Mouse (Mus musculus) midbrain, embryonic 11.5 days (tissue): ENCODE data around the gene Nr2c2ap. TPM values are rescaled to one million over a fixed set of nuclear protein-coding genes. Genes with fewer than 3 reads are reported as not detected.
A peak's percentile ranks its signal among the peaks of the same experiment; 100 is the strongest.

Source experiments
- ATAC-seq: fragments of 200-750 bp; cut with Nextera tagmentation; 2 replicates; pipeline ENCODE4 v1.8.0; 2017; ENCODE audit warnings: moderate TSS enrichment, moderate library complexity; ENCODE audit not compliant: low FRiP score
- DNase-seq: peaks from one replicate; pipeline ENCODE4 v3.0.0; 2015; ENCODE audit warnings: low spot score; ENCODE audit errors: missing footprints
- H3K27ac ChIP-seq: fragments of 300-500 bp; sonication (generic); 2 replicates; pipeline ENCODE4 v1.5.1; 2014; ENCODE audit warnings: low read depth, low read length
- H3K27me3 ChIP-seq: fragments of 300-500 bp; sonication (generic); 2 replicates; pipeline ENCODE4 v1.6.1; 2014; ENCODE audit warnings: mild to moderate bottlenecking, low read length, moderate library complexity, mixed read lengths; ENCODE audit not compliant: control insufficient read depth, insufficient read depth
- H3K36me3 ChIP-seq: fragments of 300-500 bp; sonication (generic); 2 replicates; pipeline ENCODE4 v1.6.1; 2014; ENCODE audit warnings: mild to moderate bottlenecking, low read length, moderate library complexity, mixed read lengths; ENCODE audit not compliant: control insufficient read depth, insufficient read depth
- H3K4me1 ChIP-seq: fragments of 300-500 bp; sonication (generic); 2 replicates; pipeline ENCODE4 v1.6.1; 2014; ENCODE audit warnings: low read length; ENCODE audit not compliant: control insufficient read depth, insufficient read depth
- H3K4me2 ChIP-seq: fragments of 300-500 bp; sonication (generic); 2 replicates; pipeline ENCODE4 v1.6.1; 2014; ENCODE audit warnings: mild to moderate bottlenecking, moderate library complexity
- H3K4me3 ChIP-seq: fragments of 300-500 bp; sonication (generic); 2 replicates; pipeline ENCODE4 v1.5.1; 2014; ENCODE audit warnings: low read depth, low read length
- H3K9ac ChIP-seq: fragments of 300-500 bp; sonication (generic); 2 replicates; pipeline ENCODE4 v1.6.1; 2014; ENCODE audit warnings: low read length
- H3K9me3 ChIP-seq: fragments of 300-500 bp; sonication (generic); 2 replicates; pipeline ENCODE4 v1.6.1; 2016; ENCODE audit warnings: low read length; ENCODE audit not compliant: control insufficient read depth
- WGBS: fragments of 180-500 bp; shearing (Covaris S2); extraction: QIAGEN DNeasy Blood & Tissue Kit; methylation state at CpG from one replicate; pipeline ENCODE4 v1.1.7; 2014; 5-methylcytosine and 5-hydroxymethylcytosine counted together
- polyA plus RNA-seq: library from polyadenylated mRNA; unstranded; fragments of >200 nt; fragmentation: Nextera tagmentation; extraction: Ambion mirVana; gene quantifications from 2 replicates; pipeline ENCODE4 v1.2.1, GENCODE M21; 2014

The Nr2c2ap gene
- polyA plus RNA-seq, 1 experiment from 2014 or later: 14.3 TPM

GRCm38 (mm10) chr8:70092786-70093185, 38.3 kb upstream of the Nr2c2ap start:
- no peak overlapping the region for H3K4me3 ChIP-seq
- peaks cover 19% of the 10 kb centered on the region for H3K27me3 ChIP-seq
- 65% methylated on average over 8 of the region's 8 CpGs for WGBS
- no peak for ATAC-seq
- H3K27ac ChIP-seq: no peak overlapping the region
- H3K9ac ChIP-seq: no peak overlapping the region
- peaks cover 7% of the 10 kb centered on the region for H3K36me3 ChIP-seq
- H3K4me2 ChIP-seq: no peak overlapping the region
- H3K9me3 ChIP-seq: no peaks in the 10 kb centered on the region
- DNase-seq: no peak
- peaks cover 11% of the 10 kb centered on the region for H3K4me1 ChIP-seq

GRCm38 (mm10) chr8:70099276-70099675, 31.9 kb upstream of the Nr2c2ap start:
- Histone ChIP-seq H3K4me1 (no peaks in the 10 kb centered on the region), H3K9ac (no peak overlapping the region), H3K4me3 (no peak overlapping the region), H3K27ac (no peak overlapping the region), H3K9me3 (no peaks in the 10 kb centered on the region), H3K27me3 (no peaks in the 10 kb centered on the region), H3K36me3 (peaks cover 16% of the 10 kb centered on the region), H3K4me2 (no peak overlapping the region)
- DNase-seq: no peak
- ATAC-seq: no peak
- 73% methylated on average over 8 of the region's 8 CpGs for WGBS

GRCm38 (mm10) chr8:70100241-70100640, 30.9 kb upstream of the Nr2c2ap start:
- no peak for DNase-seq
- Histone ChIP-seq H3K27ac (no peak overlapping the region), H3K9me3 (no peaks in the 10 kb centered on the region), H3K36me3 (peaks cover 16% of the 10 kb centered on the region), H3K4me3 (no peak overlapping the region), H3K27me3 (no peaks in the 10 kb centered on the region), H3K4me2 (no peak overlapping the region), H3K9ac (no peak overlapping the region), H3K4me1 (no peaks in the 10 kb centered on the region)
- no peak for ATAC-seq
- WGBS: 89% methylated on average over 8 of the region's 8 CpGs

- no peaks in the 10 kb centered on the region for H3K9me3 ChIP-seq
- no peaks in the 10 kb centered on the region for H3K4me1 ChIP-seq
- H3K4me2 ChIP-seq: no peak overlapping the region
- H3K36me3 ChIP-seq: peaks cover 4% of the 10 kb centered on the region; the same call in 1 of the 2 replicates
- H3K9ac ChIP-seq: no peak overlapping the region
- 23% methylated on average over 6 of the region's 6 CpGs for WGBS
- no peak overlapping the region for H3K27ac ChIP-seq
- ATAC-seq (peak; percentile 53; the same call in 1 of the 2 replicates), DNase-seq (no peak)
- H3K27me3 ChIP-seq: no peaks in the 10 kb centered on the region
- H3K4me3 ChIP-seq: no peak overlapping the region
Observed at GRCm38 (mm10) chr8:70104506-70104905, 26.6 kb upstream of the Nr2c2ap start.

- no peak for ATAC-seq
- 84% methylated on average over 7 of the region's 7 CpGs for WGBS
- Histone ChIP-seq H3K4me2 (no peak overlapping the region), H3K4me3 (no peak overlapping the region), H3K4me1 (no peaks in the 10 kb centered on the region), H3K9me3 (no peaks in the 10 kb centered on the region), H3K36me3 (peaks cover 7% of the 10 kb centered on the region; the same call in 1 of the 2 replicates), H3K9ac (no peak overlapping the region), H3K27me3 (no peaks in the 10 kb centered on the region), H3K27ac (no peak overlapping the region)
- DNase-seq: no peak
Observed at GRCm38 (mm10) chr8:70104922-70105321, 26.2 kb upstream of the Nr2c2ap start.

- Histone ChIP-seq H3K36me3 (peaks cover 9% of the 10 kb centered on the region; the same call in 1 of the 2 replicates), H3K9me3 (no peaks in the 10 kb centered on the region), H3K27ac (no peak overlapping the region), H3K4me1 (peaks cover 6% of the 10 kb centered on the region), H3K4me2 (no peak overlapping the region), H3K4me3 (no peak overlapping the region), H3K9ac (no peak overlapping the region), H3K27me3 (peaks cover 47% of the 10 kb centered on the region)
- WGBS: 88% methylated on average over 2 of the region's 2 CpGs
- no peak for DNase-seq
- ATAC-seq: no peak
Observed at GRCm38 (mm10) chr8:70110451-70110850, 20.7 kb upstream of the Nr2c2ap start.

- H3K9me3 ChIP-seq: no peaks in the 10 kb centered on the region
- no peak overlapping the region for H3K4me2 ChIP-seq
- no peak overlapping the region for H3K27ac ChIP-seq
- ATAC-seq: no peak
- H3K36me3 ChIP-seq: peaks cover 9% of the 10 kb centered on the region; the same call in 1 of the 2 replicates
- peaks cover 51% of the 10 kb centered on the region for H3K27me3 ChIP-seq
- peaks cover 6% of the 10 kb centered on the region for H3K4me1 ChIP-seq
- H3K4me3 ChIP-seq: no peak overlapping the region
- 49% methylated on average over 23 of the region's 23 CpGs for WGBS
- DNase-seq: peak; percentile 85
- no peak overlapping the region for H3K9ac ChIP-seq
Observed at GRCm38 (mm10) chr8:70111192-70111795, 19.8 kb upstream of the Nr2c2ap start.

- H3K4me1 ChIP-seq: peaks cover 6% of the 10 kb centered on the region
- 7% methylated on average over 42 of the region's 43 CpGs for WGBS
- H3K9me3 ChIP-seq: no peaks in the 10 kb centered on the region
- no peak overlapping the region for H3K9ac ChIP-seq
- peaks cover 9% of the 10 kb centered on the region; the same call in 1 of the 2 replicates for H3K36me3 ChIP-seq
- no peak overlapping the region for H3K4me3 ChIP-seq
- ATAC-seq (peak; percentile 42; the same call in 1 of the 2 replicates), DNase-seq (peak; percentile 91)
- H3K27me3 ChIP-seq: peaks cover 54% of the 10 kb centered on the region
- no peak overlapping the region for H3K4me2 ChIP-seq
- no peak overlapping the region for H3K27ac ChIP-seq
Observed at GRCm38 (mm10) chr8:70112401-70113016, 18.6 kb upstream of the Nr2c2ap start.

- Histone ChIP-seq H3K4me2 (no peak overlapping the region), H3K27me3 (peaks cover 54% of the 10 kb centered on the region), H3K27ac (no peak overlapping the region), H3K4me3 (no peak overlapping the region), H3K9me3 (no peaks in the 10 kb centered on the region), H3K9ac (no peak overlapping the region), H3K36me3 (peaks cover 9% of the 10 kb centered on the region; the same call in 1 of the 2 replicates), H3K4me1 (peaks cover 17% of the 10 kb centered on the region)
- DNase-seq (peak; percentile 60), ATAC-seq (no peak)
- WGBS: 16% methylated on average over 6 of the region's 6 CpGs
Observed at GRCm38 (mm10) chr8:70114488-70114887, 16.6 kb upstream of the Nr2c2ap start.
